Mouse (Mus musculus) limb, embryonic 15.5 days (tissue): ENCODE data around the gene Rps10. TPM values are rescaled to one million over a fixed set of nuclear protein-coding genes. Genes with fewer than 3 reads are reported as not detected.

ENCODE experiments used
- ATAC-seq: fragments of 200-750 bp; cut with Nextera tagmentation; 2 replicates; pipeline ENCODE4 v1.8.0; 2017; ENCODE audit warnings: low read depth, moderate TSS enrichment; ENCODE audit not compliant: insufficient number of reproducible peaks, low FRiP score, low TSS enrichment
- H3K27ac ChIP-seq: fragments of 300-500 bp; sonication (generic); 2 replicates; pipeline ENCODE4 v1.5.1; 2015; ENCODE audit warnings: moderate library complexity, mild to moderate bottlenecking, inconsistent platforms
- H3K27me3 ChIP-seq: fragments of 300-500 bp; sonication (generic); 2 replicates; pipeline ENCODE4 v1.6.1; 2015; ENCODE audit warnings: inconsistent platforms
- H3K36me3 ChIP-seq: fragments of 300-500 bp; sonication (generic); 2 replicates; pipeline ENCODE4 v1.6.1; 2015; ENCODE audit warnings: inconsistent platforms
- H3K4me1 ChIP-seq: fragments of 300-500 bp; sonication (generic); 2 replicates; pipeline ENCODE4 v1.6.1; 2015; ENCODE audit warnings: inconsistent platforms
- H3K4me2 ChIP-seq: fragments of 300-500 bp; sonication (generic); 2 replicates; pipeline ENCODE4 v1.6.1; 2015; ENCODE audit warnings: mild to moderate bottlenecking, inconsistent platforms
- H3K4me3 ChIP-seq: fragments of 300-500 bp; sonication (generic); 2 replicates; pipeline ENCODE4 v1.5.1; 2015; ENCODE audit warnings: mild to moderate bottlenecking, inconsistent platforms
- H3K9ac ChIP-seq: fragments of 300-500 bp; sonication (generic); 2 replicates; pipeline ENCODE4 v1.6.1; 2015; ENCODE audit warnings: inconsistent platforms
- H3K9me3 ChIP-seq: fragments of 300-500 bp; sonication (generic); 2 replicates; pipeline ENCODE4 v1.6.1; 2016; ENCODE audit warnings: inconsistent platforms
- WGBS: fragments of 180-500 bp; shearing (Covaris S2); methylation state at CpG from one replicate; pipeline ENCODE4 v1.1.7; 2015; 5-methylcytosine and 5-hydroxymethylcytosine counted together
- polyA plus RNA-seq: library from polyadenylated mRNA; unstranded; fragments of >200 nt; fragmentation: Nextera tagmentation; extraction: Ambion mirVana; gene quantifications from 2 replicates; pipeline ENCODE4 v1.2.1, GENCODE M21; 2015

Rps10 gene
- polyA plus RNA-seq, 1 experiment from 2014 or later: 967 TPM

DNA sequence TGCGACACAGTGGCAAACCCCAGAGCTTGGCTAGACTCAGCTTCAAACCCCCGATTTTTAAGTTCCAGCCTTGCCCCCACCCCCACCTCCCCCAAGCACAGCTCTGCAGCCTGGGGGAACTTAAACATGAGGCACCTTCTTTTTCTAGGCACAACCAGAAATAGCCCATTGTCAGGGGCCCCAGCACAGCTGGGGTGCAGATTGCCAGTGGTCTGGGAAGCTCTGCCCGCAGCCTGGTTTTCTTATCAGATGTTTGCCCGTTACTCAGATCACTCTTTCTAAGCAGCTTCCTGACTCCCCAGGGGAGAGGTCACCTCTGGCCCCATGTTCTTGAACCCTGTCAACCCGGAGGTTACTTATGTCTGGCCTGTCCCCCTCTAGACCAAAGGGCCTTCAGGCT is 19.9 kb upstream of the Rps10 start:
- peaks cover 33% of the 10 kb centered on the region for H3K27me3 ChIP-seq
- peak overlapping the region; percentile 44; the same call in 1 of the 2 replicates for H3K4me3 ChIP-seq
- no peak overlapping the region for H3K4me2 ChIP-seq
- 14% methylated on average over 5 of the region's 5 CpGs for WGBS
- H3K9ac ChIP-seq: no peak overlapping the region
- H3K27ac ChIP-seq: no peak overlapping the region
- no peaks in the 10 kb centered on the region for H3K36me3 ChIP-seq
- no peak for ATAC-seq
- H3K9me3 ChIP-seq: no peaks in the 10 kb centered on the region
- peaks cover 16% of the 10 kb centered on the region for H3K4me1 ChIP-seq

DNA sequence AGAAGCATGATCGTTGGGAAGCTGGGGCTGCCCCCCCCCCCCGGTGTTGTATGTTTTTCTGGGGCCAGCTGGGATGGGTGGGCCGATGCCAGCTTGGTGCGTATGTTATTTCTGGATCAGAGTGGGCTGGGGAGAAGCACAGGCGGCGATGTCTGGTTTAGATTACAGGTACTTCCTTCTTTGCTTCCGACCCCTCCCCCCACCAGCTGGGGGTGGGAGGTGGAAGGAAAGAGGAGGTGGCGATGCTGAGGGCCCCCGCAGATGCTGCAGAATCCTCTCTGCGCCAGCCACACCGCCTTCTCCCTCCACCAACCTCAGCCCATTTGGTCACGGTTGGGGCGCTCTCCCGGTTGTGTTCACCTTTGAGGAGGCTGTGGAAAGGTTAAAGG is 19.5 kb upstream of the Rps10 start:
- H3K9ac ChIP-seq: no peak overlapping the region
- 4% methylated on average over 14 of the region's 14 CpGs for WGBS

DNA sequence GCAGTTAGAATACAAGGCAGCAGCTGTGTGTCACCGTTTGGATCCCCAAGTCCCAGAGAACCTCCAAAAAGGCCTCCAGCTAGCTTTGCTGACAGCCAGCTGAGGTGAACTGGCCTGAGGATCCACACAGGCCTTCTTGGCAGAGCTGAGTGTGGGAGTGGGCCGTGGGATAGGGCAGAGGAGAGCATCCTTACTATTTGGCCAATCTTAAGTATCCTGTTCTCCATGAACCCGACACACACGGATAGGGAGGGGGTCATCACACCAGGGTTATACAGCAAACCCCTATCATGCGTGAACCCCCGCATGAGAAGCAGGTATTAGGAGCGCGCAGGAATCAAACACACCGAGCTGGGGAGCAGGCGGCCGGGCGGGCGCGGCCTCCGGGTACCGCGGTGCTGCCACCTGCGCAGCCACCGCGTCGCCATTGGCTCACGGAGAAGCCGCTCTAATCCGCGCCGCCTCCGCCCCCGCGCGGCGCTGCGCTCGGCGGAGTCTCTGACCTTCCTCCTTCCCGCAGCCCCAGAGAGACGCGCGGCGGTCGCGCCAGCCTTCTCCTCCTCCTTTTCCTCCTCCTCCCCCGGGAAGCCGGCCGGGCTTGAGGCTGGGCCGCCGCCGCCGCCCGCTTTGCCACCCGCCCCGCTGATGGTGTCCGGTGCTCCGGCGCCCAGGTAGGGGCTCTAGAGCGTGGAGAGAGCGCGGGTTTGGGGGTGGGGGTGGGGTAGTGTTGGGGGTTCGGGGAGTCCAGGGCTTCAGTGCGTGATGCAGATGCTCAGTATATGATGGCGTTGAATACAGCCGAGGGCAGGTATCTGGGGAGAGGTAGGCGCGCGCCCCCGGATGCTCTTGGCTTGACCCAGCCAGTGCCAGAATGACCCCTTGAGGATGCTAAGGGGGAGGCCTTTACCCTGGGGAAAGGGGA is 18.9 kb upstream of the Rps10 start, which contains the start of gene Pacsin1:
Gene Pacsin1 (plus strand): TSS at position 421 of the 922 bp plus-strand sequence.
- 2% methylated on average over 51 of the region's 65 CpGs for WGBS
- ATAC-seq: 0 out of 2 replicates have a peak, but pooled peaks have one; percentile 15

More for the DNA sequence above, 19.5 kb upstream of the Rps10 start:
- Histone ChIP-seq H3K4me3 (peak overlapping the region; percentile 44), H3K27ac (no peak overlapping the region), H3K36me3 (no peaks in the 10 kb centered on the region), H3K9me3 (no peaks in the 10 kb centered on the region), H3K27me3 (peaks cover 33% of the 10 kb centered on the region), H3K4me2 (peak overlapping the region; percentile 93), H3K4me1 (peaks cover 16% of the 10 kb centered on the region)
- ATAC-seq: no peak

DNA sequence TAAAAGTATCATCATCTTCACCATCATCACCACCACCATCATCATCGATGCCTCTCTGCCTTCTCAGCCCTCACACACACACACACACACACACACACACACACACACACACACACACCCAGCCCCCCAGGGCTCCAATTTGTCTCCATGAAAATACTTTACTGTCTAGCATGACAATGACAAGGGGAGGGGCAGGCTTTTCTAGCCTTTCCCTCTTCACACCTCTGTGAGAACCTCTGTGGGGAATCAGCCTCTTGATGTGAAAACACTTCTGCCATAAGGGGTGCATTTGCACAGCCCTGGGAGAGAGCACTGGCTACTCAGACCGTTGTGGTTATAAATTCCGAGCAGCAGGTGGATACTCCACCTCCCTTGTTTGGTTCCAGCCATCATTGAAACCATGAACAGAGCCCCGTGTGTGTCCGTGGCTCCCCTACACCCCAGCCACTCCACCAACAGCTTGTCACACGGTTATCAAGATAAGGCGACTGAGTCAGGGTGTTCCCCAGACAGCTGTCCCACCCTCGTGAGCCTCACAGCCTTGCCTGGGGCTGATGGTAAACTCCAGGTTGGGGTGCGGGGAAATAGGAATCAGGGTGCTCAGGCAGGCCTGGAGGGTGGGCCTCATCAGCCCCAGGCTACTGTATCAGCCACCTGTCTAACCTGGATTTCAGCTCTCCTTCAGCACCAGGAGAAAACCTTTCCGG is 16.9 kb upstream of the Rps10 start:
- ATAC-seq: no peak
- Histone ChIP-seq H3K4me3 (no peak overlapping the region), H3K4me2 (no peak overlapping the region), H3K9me3 (no peaks in the 10 kb centered on the region), H3K4me1 (peaks cover 16% of the 10 kb centered on the region), H3K9ac (no peak overlapping the region), H3K27me3 (peaks cover 40% of the 10 kb centered on the region), H3K27ac (no peak overlapping the region), H3K36me3 (no peaks in the 10 kb centered on the region)
- WGBS: 48% methylated on average over 10 of the region's 10 CpGs

More for the DNA sequence above, 18.9 kb upstream of the Rps10 start, which contains the start of gene Pacsin1:
- H3K4me3 ChIP-seq: peak within 1 kb of the TSS; percentile 44
- peak within 1 kb of the TSS; percentile 93 for H3K4me2 ChIP-seq
- peak within 1 kb of the TSS; percentile 33; the same call in 1 of the 2 replicates for H3K9ac ChIP-seq
- H3K4me1 ChIP-seq: peaks cover 16% of the 10 kb centered on the region
- no peaks in the 10 kb centered on the region for H3K36me3 ChIP-seq
- no peak within 1 kb of the TSS for H3K27ac ChIP-seq
- no peaks in the 10 kb centered on the region for H3K9me3 ChIP-seq
- H3K27me3 ChIP-seq: peaks cover 40% of the 10 kb centered on the region

DNA sequence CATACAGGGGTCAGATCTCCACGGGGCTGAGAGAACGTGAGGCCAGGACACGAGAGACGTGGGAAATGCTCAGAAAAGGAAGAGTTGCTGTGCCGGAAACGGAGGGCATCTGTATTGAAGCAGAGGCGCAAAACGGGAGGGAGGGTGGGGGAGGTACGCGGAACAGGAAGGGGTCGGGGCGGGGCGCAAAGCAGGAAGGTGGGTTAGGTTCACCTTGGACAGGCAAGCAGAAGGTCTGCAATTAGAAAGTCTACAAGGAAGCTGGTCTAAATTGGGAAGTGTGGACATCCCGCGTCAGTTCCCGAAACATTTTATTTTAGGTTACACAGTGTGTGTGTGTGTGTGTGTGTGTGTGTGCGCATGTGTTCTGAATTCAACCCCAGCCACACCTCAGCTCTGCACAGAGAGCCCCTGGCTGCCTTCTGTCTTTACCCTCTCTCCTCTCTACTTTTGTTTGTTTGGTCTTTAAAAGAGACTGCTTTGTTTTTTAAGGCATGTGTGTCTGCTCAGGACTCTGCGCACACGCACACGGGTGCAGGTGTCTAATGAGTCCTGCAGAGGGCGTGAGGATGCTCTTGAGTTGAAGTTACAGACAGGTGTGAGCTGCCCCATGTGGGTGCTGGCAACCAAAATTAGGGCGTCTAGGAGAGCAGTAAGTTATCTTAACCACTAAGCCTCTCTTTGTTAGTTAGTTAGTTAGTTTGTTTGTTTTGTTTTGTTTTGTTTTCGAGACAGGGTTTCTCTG is 15.7 kb upstream of the Rps10 start:
- WGBS: 76% methylated on average over 23 of the region's 23 CpGs
- Histone ChIP-seq H3K4me3 (no peak overlapping the region), H3K27ac (no peak overlapping the region), H3K4me2 (no peak overlapping the region), H3K27me3 (peaks cover 38% of the 10 kb centered on the region), H3K9me3 (no peaks in the 10 kb centered on the region), H3K36me3 (no peaks in the 10 kb centered on the region), H3K9ac (no peak overlapping the region), H3K4me1 (peaks cover 16% of the 10 kb centered on the region)
- ATAC-seq: no peak

DNA sequence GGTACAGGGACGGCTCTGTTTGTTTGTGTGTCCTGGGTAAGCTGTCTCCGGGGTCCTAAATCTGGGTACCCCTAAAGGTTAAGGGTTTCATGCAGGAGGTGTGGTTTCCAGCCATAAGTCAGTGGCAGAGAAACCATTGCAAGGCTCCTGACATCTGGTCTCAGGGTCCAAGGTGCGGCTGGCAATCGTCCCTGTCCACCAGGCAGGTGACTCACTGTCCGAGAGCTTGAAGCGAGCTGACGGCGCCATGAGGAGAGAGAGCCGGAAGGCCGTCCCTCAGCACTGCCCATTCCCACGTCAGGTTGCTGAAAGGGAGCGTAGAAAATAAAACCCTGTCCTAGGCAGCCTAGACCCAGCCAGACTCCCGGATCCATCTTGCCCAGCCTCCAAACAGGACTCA is 14.1 kb upstream of the Rps10 start:
- no peak overlapping the region for H3K27ac ChIP-seq
- 76% methylated on average over 13 of the region's 13 CpGs for WGBS
- no peak overlapping the region for H3K4me2 ChIP-seq
- H3K27me3 ChIP-seq: peaks cover 24% of the 10 kb centered on the region
- peaks cover 9% of the 10 kb centered on the region for H3K4me1 ChIP-seq
- no peaks in the 10 kb centered on the region for H3K9me3 ChIP-seq
- H3K4me3 ChIP-seq: no peak overlapping the region
- no peaks in the 10 kb centered on the region for H3K36me3 ChIP-seq
- H3K9ac ChIP-seq: no peak overlapping the region
- no peak for ATAC-seq

DNA sequence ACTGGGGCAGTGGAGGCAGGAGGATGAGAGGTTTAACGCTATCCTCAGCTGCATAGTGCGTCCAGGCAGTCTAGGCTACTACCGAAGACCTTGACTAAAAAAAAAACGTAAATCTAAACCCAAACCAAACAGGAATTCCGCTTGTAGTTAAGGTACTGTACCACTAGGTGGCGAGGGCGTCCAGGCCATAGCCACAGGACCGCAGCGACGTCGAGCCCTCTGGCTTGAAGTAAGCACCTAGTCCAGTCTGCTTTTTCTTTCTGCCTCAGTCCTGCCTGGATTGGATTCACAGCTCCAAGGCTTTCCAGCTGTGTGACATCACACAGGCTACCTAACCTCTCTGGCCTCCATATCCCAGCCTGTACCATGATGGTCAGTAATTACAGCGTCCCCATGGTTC is 13.7 kb upstream of the Rps10 start:
- no peaks in the 10 kb centered on the region for H3K9me3 ChIP-seq
- 11% methylated on average over 12 of the region's 12 CpGs for WGBS

DNA sequence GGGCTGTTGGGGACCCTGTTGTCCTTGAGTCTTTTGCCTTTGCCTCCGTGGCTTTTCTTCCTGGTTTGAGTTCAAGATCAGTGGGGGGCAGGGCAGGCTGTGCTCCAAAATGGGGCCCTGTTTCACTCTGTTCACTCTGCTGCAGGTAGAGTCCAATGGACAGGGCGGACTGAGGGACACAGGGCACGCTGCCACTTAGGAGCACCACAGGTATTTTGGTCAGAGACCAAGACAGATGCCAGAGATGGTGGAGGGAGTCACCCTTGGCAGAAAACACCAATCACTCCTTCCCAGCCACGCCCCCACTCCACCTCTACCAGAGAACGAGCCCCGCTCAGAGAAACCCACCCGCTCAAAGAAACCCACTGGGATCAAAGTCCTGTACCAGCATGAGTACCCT is 9.3 kb upstream of the Rps10 start:
- H3K27ac ChIP-seq: no peak overlapping the region

More for the DNA sequence above, 13.7 kb upstream of the Rps10 start:
- H3K36me3 ChIP-seq: no peaks in the 10 kb centered on the region
- no peak overlapping the region for H3K27ac ChIP-seq
- ATAC-seq: no peak
- no peak overlapping the region for H3K4me3 ChIP-seq
- peaks cover 19% of the 10 kb centered on the region for H3K27me3 ChIP-seq
- no peak overlapping the region for H3K4me2 ChIP-seq
- H3K4me1 ChIP-seq: peaks cover 6% of the 10 kb centered on the region
- H3K9ac ChIP-seq: no peak overlapping the region

DNA sequence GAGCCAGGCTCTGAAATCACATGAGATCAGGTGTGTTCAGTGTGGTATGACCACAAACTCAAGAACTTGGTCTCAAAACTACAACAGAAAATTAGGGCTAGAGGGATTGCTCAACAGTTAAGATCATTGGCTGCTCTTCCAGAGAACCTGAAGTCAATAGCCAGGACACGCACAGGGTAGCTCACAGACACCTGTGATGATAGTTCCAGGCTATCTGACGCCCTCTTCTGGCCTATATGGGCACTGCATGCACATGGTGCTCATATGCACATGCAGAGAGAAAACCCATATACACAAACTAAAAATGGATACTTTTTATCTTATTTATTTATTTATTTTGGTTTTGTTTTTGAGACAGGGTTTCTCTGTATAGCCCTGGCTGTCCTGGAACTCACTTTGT is 8.1 kb upstream of the Rps10 start:
- 48% methylated on average over 2 of the region's 2 CpGs for WGBS
- Histone ChIP-seq H3K4me3 (no peak overlapping the region), H3K4me1 (peaks cover 14% of the 10 kb centered on the region), H3K27me3 (no peaks in the 10 kb centered on the region), H3K36me3 (no peaks in the 10 kb centered on the region), H3K4me2 (no peak overlapping the region), H3K9ac (no peak overlapping the region), H3K9me3 (no peaks in the 10 kb centered on the region), H3K27ac (no peak overlapping the region)
- no peak for ATAC-seq

More for the DNA sequence above, 9.3 kb upstream of the Rps10 start:
- Histone ChIP-seq H3K4me2 (no peak overlapping the region), H3K4me1 (peaks cover 14% of the 10 kb centered on the region), H3K36me3 (no peaks in the 10 kb centered on the region), H3K4me3 (no peak overlapping the region), H3K27me3 (0 out of 2 replicates have a peak, but pooled peaks cover 4% of the 10 kb centered on the region), H3K9ac (no peak overlapping the region), H3K9me3 (no peaks in the 10 kb centered on the region)
- ATAC-seq: no peak
- 38% methylated on average over 7 of the region's 7 CpGs for WGBS

DNA sequence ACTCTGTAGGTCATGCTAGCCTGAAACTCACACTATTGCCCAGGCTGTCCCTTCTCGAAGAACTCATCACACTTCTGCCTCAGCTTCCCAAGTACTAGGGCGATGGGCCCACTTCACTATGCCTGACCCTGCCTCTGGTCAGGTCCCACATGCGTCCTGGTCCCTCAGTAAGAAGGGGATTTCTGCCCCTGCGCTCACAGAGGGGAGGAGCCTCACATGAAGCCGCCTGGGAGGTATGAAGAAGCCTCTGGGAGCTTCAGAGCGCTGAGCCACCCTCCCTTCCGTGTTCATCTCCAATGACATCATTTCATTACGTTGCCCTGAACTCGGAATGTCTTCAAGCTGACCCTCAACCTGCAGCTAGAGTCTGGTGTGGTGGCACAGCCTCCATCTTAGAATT is 7.3 kb upstream of the Rps10 start:
- H3K9me3 ChIP-seq: no peaks in the 10 kb centered on the region
- no peak overlapping the region for H3K4me2 ChIP-seq
- H3K27ac ChIP-seq: no peak overlapping the region
- peaks cover 14% of the 10 kb centered on the region for H3K4me1 ChIP-seq
- H3K27me3 ChIP-seq: no peaks in the 10 kb centered on the region
- ATAC-seq: no peak
- H3K4me3 ChIP-seq: no peak overlapping the region
- 85% methylated on average over 9 of the region's 9 CpGs for WGBS
- H3K9ac ChIP-seq: no peak overlapping the region
- no peaks in the 10 kb centered on the region for H3K36me3 ChIP-seq

DNA sequence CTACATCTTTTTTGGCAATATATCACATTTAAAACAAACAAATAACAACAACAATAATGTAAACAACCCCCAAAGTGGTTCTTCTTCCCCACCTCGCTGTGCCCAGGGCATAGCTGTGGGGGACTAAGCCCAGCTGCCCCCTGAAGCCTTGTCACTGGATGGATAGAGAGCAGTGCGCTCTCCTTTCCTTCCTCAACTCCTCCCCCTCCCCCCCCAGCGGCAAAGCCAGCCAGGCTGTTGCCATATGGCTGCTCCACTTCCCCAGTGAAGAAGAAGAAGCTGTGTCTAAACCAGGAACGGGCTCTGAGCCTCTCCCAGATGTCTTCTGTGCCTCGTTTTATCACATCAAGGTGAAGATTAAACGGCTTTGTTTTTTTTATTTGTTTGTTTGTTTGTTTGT is 6.6 kb upstream of the Rps10 start:
- ATAC-seq: no peak
- Histone ChIP-seq H3K4me1 (peaks cover 14% of the 10 kb centered on the region), H3K4me3 (no peak overlapping the region), H3K27me3 (no peaks in the 10 kb centered on the region), H3K36me3 (no peaks in the 10 kb centered on the region), H3K4me2 (no peak overlapping the region), H3K9ac (no peak overlapping the region), H3K9me3 (no peaks in the 10 kb centered on the region), H3K27ac (no peak overlapping the region)
- 19% methylated on average over 6 of the region's 6 CpGs for WGBS
